Mouse (Mus musculus) retina, adult 2 months (tissue): ENCODE results near the gene Unc119b.
A peak's percentile ranks its signal among the peaks of the same experiment; 100 is the strongest.
"Not testable (repeated sequence)": the region's sequence is repeated elsewhere in the genome, so short reads cannot be mapped to it uniquely, and the experiment has no call there.

ENCODE experiments used
- DNase-seq: peaks from one replicate; pipeline ENCODE4 v3.0.0-alpha.2; 2012; ENCODE audit warnings: low read depth, low spot score

Unc119b gene

DNA sequence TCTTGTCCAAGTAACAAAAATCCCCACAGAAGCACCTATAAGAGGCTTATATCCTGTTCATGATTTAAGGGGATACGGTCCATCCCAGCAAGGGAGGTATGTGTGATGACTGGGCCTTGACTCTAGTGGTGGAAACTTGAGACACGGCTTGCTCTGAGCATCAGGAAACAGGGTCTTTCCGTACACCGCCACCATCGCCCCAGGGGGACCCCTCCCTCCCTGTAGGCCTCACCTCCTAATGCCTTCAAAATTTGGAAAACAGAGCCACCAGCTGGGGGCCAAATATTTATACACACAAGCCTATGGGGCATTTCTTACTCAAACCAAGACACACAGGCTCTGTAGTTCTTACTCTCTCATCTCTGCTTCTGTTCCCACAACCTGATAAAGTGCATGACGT is 43.0 kb downstream of the Unc119b start:
- no peak for DNase-seq

DNA sequence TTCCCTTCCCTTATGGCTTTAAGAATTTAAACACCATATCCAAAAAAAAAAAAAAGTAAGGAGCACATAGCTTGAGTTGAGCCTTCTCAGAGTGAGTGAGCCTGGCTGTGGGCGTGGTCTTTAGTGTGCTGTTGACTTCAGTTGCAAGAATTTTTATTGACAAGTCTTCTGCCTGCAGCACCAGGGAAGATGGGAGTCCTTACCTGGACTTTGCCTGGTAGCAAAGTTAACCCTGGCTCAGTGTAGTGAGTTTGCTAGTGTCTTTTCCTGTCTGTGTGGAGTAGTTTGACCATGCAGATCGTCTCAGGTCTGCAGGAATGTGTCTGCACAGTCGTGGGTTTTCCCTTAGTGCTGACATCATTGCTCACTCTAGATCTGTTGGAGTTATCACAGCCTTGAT is 43.8 kb downstream of the Unc119b start:
- no peak for DNase-seq

DNA sequence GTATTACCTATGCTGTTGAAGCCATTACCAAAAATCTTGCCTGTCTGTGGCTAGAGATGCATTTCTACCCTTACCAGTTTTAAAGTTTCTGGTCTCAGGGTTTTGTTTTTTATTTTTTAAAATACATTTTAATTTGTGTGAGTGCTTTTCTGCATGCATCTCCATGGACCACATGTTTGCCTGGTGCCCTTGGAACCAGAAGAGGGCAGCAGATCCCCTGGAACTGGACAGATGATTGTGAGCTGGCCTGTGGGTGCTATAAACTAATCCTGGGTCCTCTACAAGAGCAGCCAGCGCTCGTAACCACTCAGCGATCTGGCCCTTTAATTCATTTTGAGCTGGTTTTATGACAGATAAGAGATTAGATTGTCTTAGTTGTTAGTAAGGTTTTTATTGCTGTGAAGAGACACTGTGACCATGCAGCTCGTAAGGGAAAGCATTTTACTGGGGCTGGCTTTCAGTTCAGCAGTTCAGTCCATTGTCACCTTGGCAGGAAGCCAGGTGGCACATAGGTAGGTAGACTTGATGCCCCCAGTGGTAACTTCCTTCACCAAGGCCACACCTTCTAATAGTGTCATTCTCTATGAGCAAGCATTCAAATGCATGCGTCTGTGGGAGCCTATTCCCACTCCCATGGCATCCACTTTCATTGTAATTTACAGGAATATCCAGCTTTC is 45.0 kb downstream of the Unc119b start:
- no peak for DNase-seq

DNA sequence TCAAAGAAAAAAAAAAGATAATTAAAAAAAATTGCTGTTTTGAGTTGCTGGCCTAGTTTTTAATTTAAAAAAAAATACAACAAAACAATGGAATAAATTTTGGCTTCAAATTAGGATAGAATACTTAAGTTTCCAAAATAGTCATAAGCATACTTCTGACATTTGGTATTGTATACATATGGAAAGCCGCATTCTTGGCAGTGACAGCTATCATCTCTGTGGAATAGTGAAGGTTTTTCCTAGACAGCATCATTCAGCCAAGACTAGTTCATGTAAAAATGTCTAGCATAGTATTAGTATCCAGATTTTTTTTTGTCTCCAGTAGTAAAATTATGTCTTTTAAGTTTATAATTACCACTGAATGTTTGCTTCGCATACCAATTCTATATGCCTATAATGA is 49.1 kb downstream of the Unc119b start:
- no peak for DNase-seq

DNA sequence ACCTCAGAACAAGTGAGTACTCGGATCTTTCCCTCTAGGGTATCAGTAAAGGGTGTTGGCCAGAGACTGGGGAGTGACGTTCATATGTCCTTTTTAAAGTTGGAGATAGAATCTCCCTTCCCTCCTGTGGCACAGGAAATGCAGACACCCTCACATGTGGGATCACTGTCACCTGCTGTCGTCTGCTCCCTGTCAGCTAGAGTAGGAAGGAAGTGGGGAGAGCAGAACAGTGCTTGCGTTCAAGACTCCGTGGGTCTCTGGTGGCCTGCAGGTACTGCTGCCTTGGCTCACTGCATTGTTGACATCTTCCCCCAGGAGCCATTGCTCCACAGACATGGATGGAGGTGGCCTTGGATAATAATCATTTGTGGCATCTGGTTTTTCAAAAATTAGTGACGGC is 51.3 kb downstream of the Unc119b start:
- no peak for DNase-seq

DNA sequence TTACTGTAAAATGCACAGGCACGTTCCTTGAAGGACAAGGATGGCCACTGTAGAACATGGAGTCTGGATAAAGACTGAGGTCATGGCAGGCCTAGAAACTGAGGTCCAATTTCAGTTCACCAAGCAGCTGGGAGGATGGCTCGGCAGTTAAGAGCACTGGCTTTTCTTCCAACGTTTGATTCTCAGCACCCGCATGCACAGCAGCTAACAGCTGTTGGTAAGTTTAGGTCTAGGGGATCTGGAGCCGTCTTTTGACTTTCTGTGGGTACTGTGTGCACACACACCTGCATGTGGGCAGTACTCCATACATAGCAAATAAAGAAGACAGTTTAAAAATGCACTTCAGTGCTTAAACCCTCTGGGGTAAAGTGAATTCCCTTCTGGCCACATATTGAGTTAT is 53.1 kb downstream of the Unc119b start:
- no peak for DNase-seq

DNA sequence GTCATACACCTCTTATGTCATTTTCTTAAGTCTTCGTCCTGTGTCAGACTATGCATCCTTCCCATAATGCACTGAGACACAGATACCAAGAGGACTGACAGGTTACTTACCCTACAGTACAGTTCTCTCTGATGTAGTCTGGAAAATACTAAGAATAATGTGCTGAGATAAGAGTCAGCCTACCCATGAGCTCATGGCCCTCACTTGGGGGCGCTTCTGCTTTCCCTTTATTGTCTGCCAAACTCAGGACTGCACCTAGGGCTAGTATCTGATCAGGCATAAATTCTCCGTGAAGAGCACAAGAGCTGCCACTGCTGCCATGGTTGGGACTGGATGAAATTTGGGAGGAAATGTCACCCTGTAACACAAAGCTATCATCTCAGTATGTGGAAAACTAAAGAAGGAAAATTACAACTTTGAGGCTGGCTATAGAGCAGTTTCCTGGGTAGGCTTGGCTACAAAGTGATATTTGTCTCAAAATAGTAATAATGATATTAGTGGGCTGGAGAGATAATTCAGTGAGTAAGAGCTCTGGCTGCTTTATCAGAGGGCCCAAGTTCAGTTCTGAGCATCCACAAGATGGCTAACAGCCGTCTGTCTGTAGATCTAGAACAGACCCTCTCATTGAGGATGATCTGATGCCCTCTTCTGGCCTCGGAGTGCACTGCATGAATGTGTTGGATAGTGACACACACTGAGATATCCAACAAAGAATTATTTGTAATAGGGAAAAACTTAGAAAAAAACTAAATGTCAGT is 58.5 kb downstream of the Unc119b start:
- peak; percentile 20 for DNase-seq

DNA sequence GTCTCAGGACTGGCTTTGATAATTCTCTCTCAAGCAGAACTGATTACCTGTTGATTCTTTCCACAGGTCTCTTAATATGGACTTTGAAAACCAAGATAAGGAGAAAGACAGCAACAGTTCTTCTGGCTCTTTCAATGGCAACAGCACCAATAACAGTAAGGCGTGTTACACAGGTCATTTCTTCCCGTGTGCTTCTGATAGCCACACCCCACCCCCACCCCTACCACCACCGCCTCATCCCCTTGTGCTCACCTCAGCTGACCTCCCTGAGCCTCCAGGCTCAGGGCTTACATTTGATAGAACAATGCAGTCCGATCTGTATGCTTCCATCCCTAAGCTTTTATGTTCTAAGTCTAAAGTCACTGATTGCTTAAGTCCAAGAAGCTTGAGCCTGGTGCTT is 60.0 kb downstream of the Unc119b start:
- no peak for DNase-seq

DNA sequence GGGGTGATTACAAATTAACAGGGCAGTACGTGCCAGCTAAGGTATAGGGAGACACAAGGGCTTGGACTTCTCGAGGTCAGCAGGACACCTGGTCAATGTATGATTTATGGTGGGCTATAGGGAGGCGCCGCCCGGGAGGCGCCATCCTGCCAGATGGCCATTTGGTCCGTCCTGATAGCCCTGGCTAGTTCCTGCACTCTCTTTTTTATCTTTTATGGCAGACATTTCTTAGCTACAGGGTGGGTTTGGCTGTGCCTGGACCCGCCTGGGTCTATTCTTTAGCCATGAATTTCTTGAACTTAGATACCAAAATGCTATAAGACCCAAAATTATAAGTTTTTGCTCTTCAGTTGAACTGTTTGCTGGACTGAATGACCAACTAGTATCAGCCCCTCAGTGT is 61.5 kb downstream of the Unc119b start:
- DNase-seq, result not testable (repeated sequence)
